Mouse (Mus musculus): ENCODE measurements at regions not wholly inside any gene's neighbourhood (a gene's known extent, or its start where the extent isn't known, plus 50 kb on each side); places are given as distances from the start of the nearest gene placed in this dataset.

DNA sequence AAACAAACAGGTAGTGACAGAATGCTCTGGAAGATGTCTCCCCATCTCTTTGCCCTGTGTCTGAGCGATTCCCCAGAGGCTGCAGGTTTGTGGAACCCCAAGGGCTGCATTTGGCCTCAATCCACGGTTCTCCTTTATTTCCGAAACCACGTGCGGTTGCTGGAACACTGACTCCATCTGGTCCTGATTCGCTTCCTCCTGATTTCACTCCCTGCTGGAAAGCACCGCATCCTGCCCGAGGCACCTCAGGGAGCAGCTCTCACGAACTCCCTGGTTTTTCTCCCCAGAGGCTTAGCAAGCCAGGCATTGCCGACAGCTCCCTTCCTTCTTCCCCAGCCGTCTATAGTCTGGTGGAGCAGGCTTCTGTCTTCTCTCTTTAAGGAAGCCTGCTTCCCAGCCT, 203.1 kb upstream of the Gm4791 start:
- TF ChIP-seq CTCF (conservative IDR thresholded peaks at IDR 0.05; ENCODE audit: low read length) (no peak), POU5F1 (IDR thresholded peaks at IDR 0.05; ENCODE audit: borderline replicate concordance, low read length) (no peak)
